Mouse (Mus musculus) liver, adult 2 months (tissue): Measurements from ENCODE around the gene Gm21903.

Source experiments
- CTCF ChIP-seq: fragments of 200-500 bp; IDR thresholded peaks from 2 replicates; pipeline ENCODE4 v1.5.1; 2011; ENCODE audit warnings: low read depth, low read length, control low read depth
- POLR2A ChIP-seq: fragments of 200-500 bp; IDR thresholded peaks from 2 replicates; pipeline ENCODE4 v1.6.1; 2011; ENCODE audit warnings: low read length, control low read depth; ENCODE audit not compliant: insufficient read depth; ENCODE audit errors: extremely low read depth

DNA sequence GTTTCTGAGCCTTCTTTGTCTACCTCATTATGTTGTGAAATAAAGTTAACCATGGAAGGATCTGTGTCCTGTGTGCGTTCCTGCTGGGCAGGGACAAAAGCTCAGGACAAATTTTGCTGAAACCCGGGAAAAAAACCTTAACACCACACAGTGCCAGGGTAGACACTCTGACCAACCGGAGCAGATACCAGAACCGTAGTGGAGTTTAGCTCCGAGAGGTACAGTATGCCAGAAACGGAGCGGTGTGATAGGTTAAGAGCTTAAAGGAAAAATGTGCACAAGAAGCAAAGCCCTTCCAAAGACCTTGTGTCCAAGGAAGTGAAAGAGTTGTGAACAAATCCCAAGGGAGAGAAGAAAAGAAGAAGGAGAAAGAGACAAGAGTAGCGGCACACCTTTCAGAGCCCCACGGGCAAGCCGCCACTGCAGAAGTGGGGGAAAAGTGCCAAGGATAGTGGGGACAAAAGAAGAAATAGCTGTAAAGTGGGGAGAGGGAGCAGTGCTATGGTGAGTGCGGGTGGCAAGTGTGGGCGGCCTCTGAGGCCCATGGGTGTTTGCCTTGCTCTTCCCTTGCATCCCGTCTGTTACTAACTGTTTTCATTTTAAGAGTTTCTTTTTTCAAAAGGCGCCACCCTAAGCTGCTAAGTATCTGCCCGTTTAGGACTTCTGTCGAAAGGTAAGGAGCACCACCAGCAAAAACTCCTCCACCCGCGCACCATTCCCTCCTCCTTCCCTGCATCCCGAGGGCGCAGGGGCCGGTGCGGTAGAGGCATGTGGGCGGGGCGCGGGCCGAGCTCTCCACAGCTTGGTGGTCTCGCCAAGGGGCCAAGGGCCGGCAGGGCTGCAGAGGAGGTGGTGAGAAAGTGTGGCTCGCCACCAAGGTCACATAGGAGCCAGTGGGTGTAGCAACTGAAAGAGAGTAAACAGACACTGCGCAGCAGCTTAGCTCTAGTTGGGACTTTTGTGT is 32.2 kb downstream of the Gm21903 start:
- no peak for TF ChIP-seq CTCF
- no peak for TF ChIP-seq POLR2A
